Mouse (Mus musculus): ENCODE data around the gene Reln. TPM values are rescaled to one million over a fixed set of nuclear protein-coding genes. Genes with fewer than 3 reads are reported as not detected.

The Reln gene
- polyA plus RNA-seq, 1 experiment from 2014 or later, result 45.8 TPM

DNA sequence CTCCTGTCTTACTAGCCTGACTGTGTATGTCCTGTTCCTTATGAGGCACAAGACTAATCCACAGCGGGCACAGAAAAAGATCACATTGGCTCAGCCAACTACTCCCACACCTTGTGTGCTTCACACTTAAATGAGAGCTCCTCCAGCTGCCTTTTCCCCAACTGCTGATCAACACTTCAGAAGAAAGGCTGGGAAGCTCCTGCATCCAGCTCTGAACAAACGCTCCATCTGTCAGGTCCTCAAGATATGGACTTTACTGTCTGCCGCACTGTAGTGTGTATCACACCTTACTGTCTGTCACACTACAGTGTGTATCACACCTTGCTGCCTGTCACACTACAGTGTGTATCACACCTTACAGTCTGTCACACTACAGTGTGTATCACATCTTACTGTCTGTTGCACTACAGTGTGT is 82.1 kb downstream of the Reln start:
- H3K27me3 ChIP-seq, result no peaks in the 10 kb centered on the region; the same call in 1 of the 2 replicates
- 94% methylated on average over 3 of the region's 3 CpGs for WGBS
- H3K4me3 ChIP-seq, result no peak overlapping the region
- no peak overlapping the region for H3K9ac ChIP-seq
- no peaks in the 10 kb centered on the region for H3K4me1 ChIP-seq (replicated peaks)
- no peak overlapping the region for H3K4me2 ChIP-seq
- no peaks in the 10 kb centered on the region for H3K9me3 ChIP-seq
- H3K27ac ChIP-seq (replicated peaks), result no peak overlapping the region
- no peak for ATAC-seq (ENCODE audit: low read depth)
- H3K36me3 ChIP-seq, result no peaks in the 10 kb centered on the region

DNA sequence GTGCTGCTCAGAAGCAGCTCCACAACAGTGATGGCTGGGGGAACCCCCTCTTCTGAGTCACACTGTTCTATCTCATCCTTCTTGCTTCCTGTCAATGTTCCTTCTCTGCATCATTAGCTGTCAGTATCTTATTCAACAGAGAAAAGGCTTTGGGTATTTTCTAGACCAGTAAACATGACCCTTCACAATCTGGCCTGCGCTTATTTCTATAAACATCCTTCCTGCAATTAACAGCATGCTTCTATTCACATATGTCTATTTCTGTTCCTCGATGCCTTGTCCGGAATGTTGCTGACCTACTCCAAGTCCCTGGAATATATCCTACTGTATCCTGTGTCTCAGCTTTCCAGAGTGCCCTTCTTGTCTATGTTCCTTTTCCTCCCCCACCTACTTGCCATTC is 89.2 kb downstream of the Reln start:
- no peak overlapping the region for H3K4me3 ChIP-seq

DNA sequence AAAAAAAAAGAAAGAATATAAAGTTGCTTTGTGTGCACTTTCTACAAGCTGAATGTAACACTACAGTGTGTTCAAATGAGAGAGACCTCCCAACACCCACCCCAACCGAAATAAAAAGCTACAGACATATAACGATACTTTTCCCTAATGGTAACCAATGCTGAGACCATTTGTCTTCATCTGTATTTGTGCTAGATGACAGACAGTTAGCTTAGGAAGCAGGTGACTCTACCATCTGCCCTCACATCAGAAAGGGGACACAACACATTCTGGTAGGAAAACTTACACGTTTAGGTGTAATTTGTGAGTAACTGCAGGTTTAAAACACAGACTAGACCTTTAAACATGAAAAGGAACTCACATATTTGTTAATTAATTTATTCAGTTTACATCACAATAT is 90.6 kb downstream of the Reln start:
- no peak for ATAC-seq (ENCODE audit: low read depth)
- Histone ChIP-seq H3K9ac (no peak overlapping the region), H3K36me3 (no peaks in the 10 kb centered on the region), H3K4me3 (no peak overlapping the region), H3K27ac (replicated peaks) (no peak overlapping the region), H3K27me3 (no peaks in the 10 kb centered on the region), H3K9me3 (no peaks in the 10 kb centered on the region), H3K4me1 (replicated peaks) (peaks cover 16% of the 10 kb centered on the region; the same call in 1 of the 2 replicates), H3K4me2 (no peak overlapping the region)
- WGBS, result 74% methylated on average over 3 of the region's 3 CpGs

More for the DNA sequence above, 89.2 kb downstream of the Reln start:
- no peaks in the 10 kb centered on the region for H3K36me3 ChIP-seq
- peaks cover 12% of the 10 kb centered on the region; the same call in 1 of the 2 replicates for H3K4me1 ChIP-seq (replicated peaks)
- 91% methylated on average over 3 of the region's 3 CpGs for WGBS
- H3K27me3 ChIP-seq, result no peaks in the 10 kb centered on the region
- no peak overlapping the region for H3K4me2 ChIP-seq
- no peak overlapping the region for H3K27ac ChIP-seq (replicated peaks)
- H3K9me3 ChIP-seq, result no peaks in the 10 kb centered on the region
- no peak overlapping the region for H3K9ac ChIP-seq
- no peak for ATAC-seq (ENCODE audit: low read depth)

DNA sequence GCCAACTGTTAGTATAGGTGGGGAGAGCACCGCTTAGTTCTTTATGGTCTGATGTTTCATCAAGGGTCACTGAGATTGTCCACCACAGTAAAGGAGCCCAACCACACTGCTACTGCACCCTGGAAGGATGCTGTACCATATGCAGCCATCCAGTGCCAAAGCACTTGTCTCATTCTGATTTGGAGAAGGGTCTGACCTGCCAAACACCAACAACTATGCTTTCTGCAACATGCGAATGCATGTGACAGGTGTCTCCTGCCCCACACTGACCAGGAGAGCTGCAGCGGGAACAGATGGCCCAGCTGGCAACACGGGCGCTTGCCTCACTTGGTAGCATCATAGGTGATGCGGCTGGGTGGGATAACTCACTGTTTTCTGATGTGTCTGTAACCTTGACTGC is 91.2 kb downstream of the Reln start:
- no peak for ATAC-seq (ENCODE audit: low read depth)
- H3K4me2 ChIP-seq, result no peak overlapping the region
- H3K9ac ChIP-seq, result no peak overlapping the region
- no peak overlapping the region for H3K27ac ChIP-seq (replicated peaks)
- no peaks in the 10 kb centered on the region for H3K9me3 ChIP-seq
- H3K4me1 ChIP-seq (replicated peaks), result peaks cover 16% of the 10 kb centered on the region; the same call in 1 of the 2 replicates
- 93% methylated on average over 6 of the region's 6 CpGs for WGBS
- H3K4me3 ChIP-seq, result no peak overlapping the region
- no peaks in the 10 kb centered on the region for H3K36me3 ChIP-seq
- H3K27me3 ChIP-seq, result no peaks in the 10 kb centered on the region

DNA sequence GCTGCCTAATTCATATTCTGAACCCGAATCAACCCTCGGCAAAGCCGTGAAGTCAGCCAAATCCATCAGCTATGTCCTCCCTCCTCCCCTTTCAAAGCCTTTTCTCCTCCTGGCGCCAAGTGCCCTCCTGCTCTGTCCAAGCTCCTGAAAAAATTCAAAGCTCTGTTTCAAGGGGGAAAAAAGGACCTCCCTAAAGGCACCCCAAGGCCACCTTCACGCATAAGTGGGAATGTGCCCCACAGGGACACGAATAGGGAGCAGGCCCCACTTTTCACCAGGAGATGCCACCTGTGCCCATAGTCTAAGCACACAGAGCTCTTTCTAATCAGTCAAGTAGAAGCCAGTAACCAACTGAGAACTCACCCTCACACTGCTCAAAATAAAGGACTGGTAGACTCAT is 96.7 kb downstream of the Reln start:
- Histone ChIP-seq H3K9me3 (no peaks in the 10 kb centered on the region), H3K4me3 (no peak overlapping the region), H3K27me3 (no peaks in the 10 kb centered on the region), H3K27ac (replicated peaks) (0 out of 2 replicates have a peak overlapping the region, but pooled peaks have one; percentile 34), H3K4me2 (no peak overlapping the region), H3K36me3 (no peaks in the 10 kb centered on the region), H3K4me1 (replicated peaks) (peaks cover 34% of the 10 kb centered on the region), H3K9ac (no peak overlapping the region)
- ATAC-seq (ENCODE audit: low read depth), result no peak
- 46% methylated on average over 6 of the region's 6 CpGs for WGBS

DNA sequence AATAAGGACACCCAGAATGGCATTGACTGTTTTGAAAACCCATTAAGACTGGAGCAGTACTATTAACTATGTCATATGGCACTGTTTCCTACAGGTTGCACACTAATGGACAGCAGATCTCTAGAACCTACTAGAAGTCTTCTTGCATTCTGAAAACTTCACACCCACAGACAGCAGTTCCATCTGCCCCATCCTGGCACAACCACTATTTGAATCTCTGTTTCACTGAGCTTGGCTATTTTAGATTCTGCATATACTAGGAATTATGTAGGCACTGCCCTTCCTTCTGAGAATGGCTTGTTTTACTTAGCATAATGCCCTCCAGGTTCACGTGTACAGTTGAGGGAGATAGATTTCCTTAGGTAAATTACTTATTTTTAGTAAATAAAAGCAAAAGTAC is 99.4 kb downstream of the Reln start:
- ATAC-seq (ENCODE audit: low read depth), result no peak
- Histone ChIP-seq H3K4me3 (no peak overlapping the region), H3K36me3 (no peaks in the 10 kb centered on the region), H3K4me1 (replicated peaks) (peaks cover 30% of the 10 kb centered on the region), H3K27me3 (no peaks in the 10 kb centered on the region), H3K9ac (no peak overlapping the region), H3K4me2 (no peak overlapping the region), H3K27ac (replicated peaks) (no peak overlapping the region), H3K9me3 (no peaks in the 10 kb centered on the region)
- WGBS, result 91% methylated on average over 1 of the region's 1 CpGs

DNA sequence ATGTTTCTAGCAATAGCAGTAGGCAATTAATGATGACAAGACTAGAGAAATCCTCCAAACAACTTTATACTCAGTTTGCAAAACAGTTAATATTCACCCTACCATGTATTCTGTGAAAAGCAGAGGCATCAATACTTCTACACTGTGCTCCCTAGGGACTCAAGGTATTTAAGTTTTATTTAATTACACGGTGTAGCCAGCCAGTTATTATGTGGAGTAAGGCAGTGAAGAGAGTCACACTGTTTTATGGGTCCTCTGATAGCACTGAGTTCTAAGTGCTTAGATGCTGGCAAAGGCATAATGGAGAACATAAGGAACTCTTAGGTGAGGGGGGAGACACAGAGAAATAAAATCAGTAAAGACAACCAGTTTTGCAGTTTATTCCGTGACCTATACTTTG is 101.0 kb downstream of the Reln start:
- H3K9me3 ChIP-seq, result no peaks in the 10 kb centered on the region
- no peaks in the 10 kb centered on the region for H3K27me3 ChIP-seq
- peak; percentile 87 for ATAC-seq (ENCODE audit: low read depth)
- no peak overlapping the region for H3K9ac ChIP-seq
- H3K4me2 ChIP-seq, result no peak overlapping the region
- no peak overlapping the region for H3K27ac ChIP-seq (replicated peaks)
- whole genome bisulfite sequencing, result 35% methylated on average over 2 of the region's 2 CpGs
- H3K36me3 ChIP-seq, result no peaks in the 10 kb centered on the region
- H3K4me1 ChIP-seq (replicated peaks), result peaks cover 30% of the 10 kb centered on the region
- no peak overlapping the region for H3K4me3 ChIP-seq

DNA sequence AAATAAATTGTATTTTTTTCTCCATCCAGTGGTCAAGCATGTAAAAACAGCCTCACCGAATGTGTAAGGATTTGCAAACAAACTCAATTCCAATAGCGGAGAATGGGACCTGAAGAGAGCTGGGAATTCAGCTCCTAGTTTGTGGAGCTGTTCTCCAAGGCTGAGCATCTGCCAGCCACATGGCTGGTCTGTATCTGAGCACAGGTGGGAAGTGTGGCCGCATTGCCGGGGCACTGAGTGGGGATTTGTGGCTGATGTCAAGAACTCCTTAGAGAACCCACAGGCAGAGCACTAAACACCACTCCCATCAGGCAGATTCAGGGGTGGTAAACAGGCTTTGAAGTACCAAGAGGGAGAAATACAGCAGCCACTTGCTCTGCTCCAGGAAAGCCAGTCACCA is 102.9 kb downstream of the Reln start:
- WGBS, result 64% methylated on average over 4 of the region's 4 CpGs
- H3K36me3 ChIP-seq, result no peaks in the 10 kb centered on the region
- H3K27me3 ChIP-seq, result no peaks in the 10 kb centered on the region
- H3K4me1 ChIP-seq (replicated peaks), result peaks cover 19% of the 10 kb centered on the region
- no peak overlapping the region for H3K4me2 ChIP-seq
- no peak for ATAC-seq (ENCODE audit: low read depth)
- no peaks in the 10 kb centered on the region for H3K9me3 ChIP-seq
- H3K27ac ChIP-seq (replicated peaks), result no peak overlapping the region
- H3K4me3 ChIP-seq, result no peak overlapping the region
- no peak overlapping the region for H3K9ac ChIP-seq

DNA sequence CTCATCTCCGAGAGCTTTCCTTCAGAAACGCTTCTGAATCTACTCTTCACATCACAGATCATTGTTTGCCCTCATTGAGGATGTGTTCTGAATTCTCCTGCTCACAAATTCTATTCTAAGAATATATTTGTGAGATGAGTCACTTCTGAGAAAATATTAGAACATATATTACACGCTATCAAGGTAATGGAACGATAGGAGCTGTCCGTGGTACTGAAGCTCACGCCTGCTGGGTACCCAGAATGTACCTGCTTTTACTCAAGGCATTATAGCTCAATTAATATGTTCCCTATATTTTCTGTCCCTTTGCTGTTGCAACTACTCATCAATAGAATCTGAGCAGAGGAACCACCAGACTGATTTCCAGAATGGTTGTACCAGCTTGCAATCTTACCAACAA is 107.7 kb downstream of the Reln start:
- Histone ChIP-seq H3K4me2 (no peak overlapping the region), H3K27ac (replicated peaks) (no peak overlapping the region), H3K4me3 (no peak overlapping the region), H3K27me3 (no peaks in the 10 kb centered on the region), H3K4me1 (replicated peaks) (no peaks in the 10 kb centered on the region), H3K9ac (no peak overlapping the region), H3K9me3 (no peaks in the 10 kb centered on the region), H3K36me3 (no peaks in the 10 kb centered on the region)
- no peak for ATAC-seq (ENCODE audit: low read depth)
- WGBS, result 68% methylated on average over 6 of the region's 6 CpGs

DNA sequence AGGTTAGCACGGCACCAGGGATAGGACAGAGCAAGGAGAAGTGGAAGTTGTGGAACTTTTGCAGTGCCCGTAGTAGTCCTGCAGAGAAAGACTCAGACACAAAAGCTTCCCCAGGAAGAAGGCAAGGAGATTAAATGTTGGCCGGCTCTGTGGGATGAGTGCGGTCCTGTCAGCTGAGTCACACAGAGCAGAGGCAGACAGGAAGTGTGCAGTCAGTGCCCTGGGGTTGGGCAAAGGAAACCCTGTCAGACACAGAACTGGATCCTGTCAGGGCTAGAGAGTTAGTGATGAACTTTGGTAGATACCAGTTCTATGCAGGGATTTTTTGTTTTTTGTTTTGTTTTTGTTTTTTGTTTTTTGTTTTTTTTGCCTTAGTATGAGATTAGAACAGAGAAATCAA is 120.0 kb downstream of the Reln start:
- Histone ChIP-seq H3K4me1 (replicated peaks) (no peaks in the 10 kb centered on the region), H3K36me3 (peaks cover 7% of the 10 kb centered on the region; the same call in 1 of the 2 replicates), H3K27me3 (no peaks in the 10 kb centered on the region), H3K27ac (replicated peaks) (no peak overlapping the region), H3K9me3 (no peaks in the 10 kb centered on the region), H3K4me3 (no peak overlapping the region), H3K9ac (no peak overlapping the region), H3K4me2 (no peak overlapping the region)
- no peak for ATAC-seq (ENCODE audit: low read depth)
- 78% methylated on average over 4 of the region's 4 CpGs for WGBS

DNA sequence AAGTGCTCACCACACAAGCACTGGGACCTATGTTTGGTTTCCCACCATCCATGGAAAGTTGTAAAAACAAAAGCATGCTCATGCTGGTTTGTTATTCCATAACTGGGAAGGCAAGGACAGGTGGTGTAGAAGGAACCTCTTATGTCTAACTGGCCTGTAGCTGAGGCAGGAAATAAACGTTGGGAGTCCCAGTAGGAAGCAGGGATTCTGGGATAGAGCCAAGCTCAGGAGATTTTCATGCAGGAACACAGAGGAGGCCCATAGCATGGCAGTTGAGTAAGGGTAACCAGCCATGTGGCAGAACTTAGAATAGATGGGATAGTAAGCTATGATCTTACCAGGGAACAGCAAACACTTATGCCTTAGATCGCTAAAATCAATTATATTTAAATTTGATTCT is 120.6 kb downstream of the Reln start:
- H3K9me3 ChIP-seq, result no peaks in the 10 kb centered on the region
- peaks cover 7% of the 10 kb centered on the region; the same call in 1 of the 2 replicates for H3K36me3 ChIP-seq
- H3K27me3 ChIP-seq, result no peaks in the 10 kb centered on the region
- H3K4me3 ChIP-seq, result no peak overlapping the region
- 81% methylated on average over 2 of the region's 2 CpGs for WGBS
- no peak overlapping the region for H3K9ac ChIP-seq
- no peaks in the 10 kb centered on the region for H3K4me1 ChIP-seq (replicated peaks)
- H3K27ac ChIP-seq (replicated peaks), result no peak overlapping the region
- ATAC-seq (ENCODE audit: low read depth), result no peak
- H3K4me2 ChIP-seq, result no peak overlapping the region

DNA sequence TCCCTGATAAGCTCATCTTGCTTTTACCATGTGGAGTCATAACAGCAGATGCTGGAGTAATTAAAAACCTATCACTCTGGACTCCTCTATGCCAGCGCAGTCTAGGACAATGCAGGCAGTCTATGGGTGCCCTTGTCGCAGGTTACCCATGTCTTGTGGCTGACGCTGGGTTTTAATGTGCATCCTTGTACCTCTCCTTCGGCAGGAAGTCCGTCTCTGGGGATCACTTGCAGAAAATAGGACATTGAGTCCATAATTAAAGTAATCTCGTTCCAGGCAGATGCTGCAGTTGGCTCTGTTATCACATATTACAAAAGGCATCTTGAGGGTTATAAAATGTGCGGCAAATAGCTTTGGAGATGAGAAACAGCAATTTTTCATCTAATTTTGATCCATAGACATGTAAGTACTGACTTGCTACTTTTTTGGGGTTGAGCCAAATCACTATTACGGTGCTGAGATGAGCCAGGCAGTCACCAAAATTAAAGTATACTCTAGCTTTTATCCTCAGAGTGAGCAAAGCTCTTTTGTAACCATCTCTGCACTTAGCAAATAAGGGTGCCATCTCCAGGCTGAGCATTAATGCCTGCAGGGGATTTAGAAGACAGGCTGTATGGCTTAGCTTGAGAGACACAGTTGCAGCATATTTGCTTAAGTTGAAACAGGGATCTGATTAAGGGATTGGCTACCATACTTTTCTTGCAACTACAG is 136.0 kb downstream of the Reln start:
- H3K27me3 ChIP-seq, result no peaks in the 10 kb centered on the region
- peak overlapping the region; percentile 22 for H3K4me2 ChIP-seq
- no peak overlapping the region for H3K4me3 ChIP-seq
- WGBS, result 38% methylated on average over 8 of the region's 8 CpGs
- H3K27ac ChIP-seq (replicated peaks), result peak overlapping the region; percentile 39
- H3K9me3 ChIP-seq, result no peaks in the 10 kb centered on the region
- H3K36me3 ChIP-seq, result no peaks in the 10 kb centered on the region
- no peak overlapping the region for H3K9ac ChIP-seq
- H3K4me1 ChIP-seq (replicated peaks), result peaks cover 12% of the 10 kb centered on the region
- ATAC-seq (ENCODE audit: low read depth), result peak; percentile 94

DNA sequence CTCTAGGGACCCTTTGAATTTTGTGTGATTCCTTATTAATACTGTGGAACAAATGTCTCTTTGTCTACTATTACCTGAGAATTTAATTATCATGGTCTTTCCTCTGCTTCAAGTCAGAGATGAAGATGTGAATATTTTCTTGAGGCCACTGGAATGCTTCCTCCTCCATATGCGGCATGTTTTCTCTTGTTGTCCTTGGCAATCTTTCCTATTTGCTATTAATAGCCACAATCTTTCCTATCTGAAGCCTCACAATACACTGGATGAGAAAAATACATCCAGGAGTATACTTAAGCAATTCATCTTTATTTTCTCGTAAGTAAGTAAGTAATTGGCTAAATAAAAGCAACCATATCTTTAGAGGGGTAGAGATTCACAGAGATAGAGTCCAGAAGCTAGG is 146.6 kb downstream of the Reln start:
- Histone ChIP-seq H3K4me3 (no peak overlapping the region), H3K36me3 (no peaks in the 10 kb centered on the region), H3K27me3 (no peaks in the 10 kb centered on the region), H3K27ac (replicated peaks) (no peak overlapping the region), H3K4me2 (no peak overlapping the region), H3K9me3 (no peaks in the 10 kb centered on the region), H3K4me1 (replicated peaks) (peaks cover 29% of the 10 kb centered on the region), H3K9ac (no peak overlapping the region)
- ATAC-seq (ENCODE audit: low read depth), result no peak
- WGBS, result 77% methylated on average over 2 of the region's 2 CpGs

All from neural tube, embryonic 13.5 days (tissue).